Mouse (Mus musculus) midbrain, embryonic 15.5 days (tissue): Measurements from ENCODE around the gene Rpl4. TPM values are rescaled to one million over a fixed set of nuclear protein-coding genes. Genes with fewer than 3 reads are reported as not detected.
"Not testable (repeated sequence)": the region's sequence is repeated elsewhere in the genome, so short reads cannot be mapped to it uniquely, and the experiment has no call there.

ENCODE experiments used
- ATAC-seq: fragments of 200-750 bp; cut with Nextera tagmentation; replicated peaks from 2 replicates; pipeline ENCODE4 v1.8.0; 2017; ENCODE audit warnings: moderate TSS enrichment
- H3K27ac ChIP-seq: fragments of 300-500 bp; sonication (generic); 2 replicates; pipeline ENCODE4 v1.5.1; 2015; ENCODE audit warnings: mild to moderate bottlenecking, inconsistent platforms
- H3K27me3 ChIP-seq: fragments of 300-500 bp; sonication (generic); replicated peaks from 2 replicates; pipeline ENCODE4 v1.6.1; 2015; ENCODE audit warnings: inconsistent platforms
- H3K36me3 ChIP-seq: fragments of 300-500 bp; sonication (generic); replicated peaks from 2 replicates; pipeline ENCODE4 v1.6.1; 2015; ENCODE audit warnings: inconsistent platforms
- H3K4me1 ChIP-seq: fragments of 300-500 bp; sonication (generic); 2 replicates; pipeline ENCODE4 v1.6.1; 2015; ENCODE audit warnings: inconsistent platforms
- H3K4me2 ChIP-seq: fragments of 300-500 bp; sonication (generic); 2 replicates; pipeline ENCODE4 v1.6.1; 2015; ENCODE audit warnings: inconsistent platforms, mild to moderate bottlenecking, moderate library complexity
- H3K4me3 ChIP-seq: fragments of 300-500 bp; sonication (generic); 2 replicates; pipeline ENCODE4 v1.5.1; 2015; ENCODE audit warnings: mild to moderate bottlenecking, inconsistent platforms
- H3K9ac ChIP-seq: fragments of 300-500 bp; sonication (generic); 2 replicates; pipeline ENCODE4 v1.6.1; 2015; ENCODE audit warnings: mild to moderate bottlenecking, inconsistent platforms
- H3K9me3 ChIP-seq: fragments of 300-500 bp; sonication (generic); 2 replicates; pipeline ENCODE4 v1.6.1; 2016; ENCODE audit warnings: inconsistent platforms
- WGBS: fragments of 180-500 bp; shearing (Covaris S2); methylation state at CpG from one replicate; pipeline ENCODE4 v1.1.7; 2015; ENCODE audit warnings: mixed read lengths; 5-methylcytosine and 5-hydroxymethylcytosine counted together
- polyA plus RNA-seq: library from polyadenylated mRNA; unstranded; fragments of >200 nt; fragmentation: Nextera tagmentation; extraction: Ambion mirVana; gene quantifications from 2 replicates; pipeline ENCODE4 v1.2.1, GENCODE M21; 2015

The Rpl4 gene
- polyA plus RNA-seq, 1 experiment from 2014 or later = 543 TPM

DNA sequence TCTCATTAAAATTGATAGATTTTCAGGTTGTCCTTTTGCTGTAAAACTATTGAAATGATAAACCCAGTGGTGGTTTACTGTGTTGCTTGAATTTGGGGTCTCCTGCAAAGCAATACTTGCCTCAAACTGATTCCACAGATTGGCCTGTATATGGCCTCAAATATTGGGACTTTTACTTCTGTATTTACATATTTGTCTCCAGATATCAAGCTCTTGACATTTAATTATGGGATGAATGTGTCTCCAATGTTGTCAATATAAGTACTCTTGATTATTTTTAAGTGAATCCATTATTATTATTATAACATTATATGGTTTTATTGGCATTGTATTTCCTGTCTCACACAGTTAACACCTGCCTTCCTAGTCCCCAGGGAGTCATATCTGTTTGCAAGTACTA, 1.2 kb downstream of the Rpl4 start:
- Histone ChIP-seq H3K27me3 (no peaks in the 10 kb centered on the region), H3K36me3 (peaks cover 35% of the 10 kb centered on the region), H3K9me3 (no peaks in the 10 kb centered on the region), H3K4me2 (peak overlapping the region; percentile 82), H3K9ac (peak overlapping the region; percentile 81), H3K4me1 (peaks cover 28% of the 10 kb centered on the region), H3K4me3 (peak overlapping the region; percentile 79), H3K27ac (no peak overlapping the region)
- ATAC-seq = no peak

DNA sequence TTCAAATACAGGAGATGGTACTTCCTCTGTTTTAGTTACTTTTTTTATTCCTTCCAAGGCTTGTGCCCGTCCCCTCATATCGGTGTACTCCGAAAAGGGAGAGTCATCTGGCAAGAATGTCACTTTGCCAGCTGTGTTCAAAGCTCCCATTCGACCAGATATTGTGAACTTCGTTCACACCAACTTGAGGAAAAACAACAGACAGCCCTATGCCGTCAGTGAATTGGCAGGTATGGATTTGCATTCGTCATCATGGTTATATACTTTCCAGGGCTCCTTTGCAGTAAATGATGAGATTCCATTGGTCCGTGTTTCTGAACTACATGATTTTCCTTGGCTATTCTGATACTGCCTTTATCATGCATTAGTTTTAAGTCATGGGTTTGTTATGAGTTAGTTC, 1.6 kb downstream of the Rpl4 start:
- Histone ChIP-seq H3K36me3 (peaks cover 35% of the 10 kb centered on the region), H3K27me3 (no peaks in the 10 kb centered on the region), H3K27ac (no peak overlapping the region), H3K4me2 (peak overlapping the region; percentile 82), H3K4me1 (peaks cover 32% of the 10 kb centered on the region), H3K4me3 (peak overlapping the region; percentile 79; the same call in 1 of the 2 replicates), H3K9me3 (no peaks in the 10 kb centered on the region), H3K9ac (no peak overlapping the region)
- ATAC-seq = no peak
- WGBS = 78% methylated on average over 8 of the region's 8 CpGs

DNA sequence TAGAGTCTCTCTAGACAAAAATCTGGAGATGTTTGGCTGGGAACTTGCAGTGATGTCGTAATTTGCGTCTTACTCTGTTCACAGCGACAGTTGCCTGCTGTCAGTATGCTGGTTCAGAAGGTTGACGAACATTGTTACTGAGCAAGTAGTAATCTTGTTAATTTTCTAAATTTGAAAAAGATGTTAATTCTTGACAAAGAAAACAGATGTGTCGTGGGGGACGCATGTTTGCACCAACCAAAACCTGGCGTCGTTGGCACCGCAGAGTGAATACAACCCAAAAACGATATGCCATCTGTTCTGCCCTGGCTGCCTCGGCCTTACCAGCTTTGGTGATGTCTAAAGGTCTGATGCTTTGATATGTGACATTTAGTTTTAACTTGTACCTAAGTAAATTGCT, 2.2 kb downstream of the Rpl4 start:
- H3K4me1 ChIP-seq = peaks cover 37% of the 10 kb centered on the region
- no peaks in the 10 kb centered on the region for H3K27me3 ChIP-seq
- 93% methylated on average over 11 of the region's 11 CpGs for WGBS
- H3K4me2 ChIP-seq = no peak overlapping the region
- H3K9me3 ChIP-seq = no peaks in the 10 kb centered on the region
- H3K36me3 ChIP-seq = peaks cover 35% of the 10 kb centered on the region
- ATAC-seq = no peak
- H3K9ac ChIP-seq = no peak overlapping the region
- H3K27ac ChIP-seq = no peak overlapping the region
- H3K4me3 ChIP-seq = no peak overlapping the region

DNA sequence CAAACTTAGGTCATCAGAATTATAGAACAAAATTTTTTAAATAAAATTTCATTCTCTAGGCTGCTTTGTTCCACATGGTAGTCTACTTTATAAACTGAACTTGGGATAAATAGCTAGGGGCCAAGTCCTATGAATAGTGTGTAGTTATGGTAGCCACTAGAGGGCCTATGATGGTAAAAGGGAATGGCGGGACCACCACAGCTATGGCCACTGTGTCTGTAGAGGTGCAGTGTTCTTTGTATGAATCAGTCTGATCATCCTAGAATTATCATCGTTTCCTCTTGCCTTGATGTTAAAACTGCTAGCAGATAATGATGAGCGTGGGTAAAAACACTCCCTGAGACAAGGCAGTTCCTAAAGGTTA, 5.4 kb downstream of the Rpl4 start:
- H3K27me3 ChIP-seq = no peaks in the 10 kb centered on the region
- peak; percentile 75 for ATAC-seq
- peaks cover 29% of the 10 kb centered on the region for H3K4me1 ChIP-seq
- 42% methylated on average over 3 of the region's 3 CpGs for WGBS
- H3K4me2 ChIP-seq = peak overlapping the region; percentile 54
- H3K27ac ChIP-seq = peak overlapping the region; percentile 83
- peaks cover 48% of the 10 kb centered on the region for H3K36me3 ChIP-seq
- H3K4me3 ChIP-seq = peak overlapping the region; percentile 54
- no peak overlapping the region for H3K9ac ChIP-seq
- no peaks in the 10 kb centered on the region for H3K9me3 ChIP-seq

DNA sequence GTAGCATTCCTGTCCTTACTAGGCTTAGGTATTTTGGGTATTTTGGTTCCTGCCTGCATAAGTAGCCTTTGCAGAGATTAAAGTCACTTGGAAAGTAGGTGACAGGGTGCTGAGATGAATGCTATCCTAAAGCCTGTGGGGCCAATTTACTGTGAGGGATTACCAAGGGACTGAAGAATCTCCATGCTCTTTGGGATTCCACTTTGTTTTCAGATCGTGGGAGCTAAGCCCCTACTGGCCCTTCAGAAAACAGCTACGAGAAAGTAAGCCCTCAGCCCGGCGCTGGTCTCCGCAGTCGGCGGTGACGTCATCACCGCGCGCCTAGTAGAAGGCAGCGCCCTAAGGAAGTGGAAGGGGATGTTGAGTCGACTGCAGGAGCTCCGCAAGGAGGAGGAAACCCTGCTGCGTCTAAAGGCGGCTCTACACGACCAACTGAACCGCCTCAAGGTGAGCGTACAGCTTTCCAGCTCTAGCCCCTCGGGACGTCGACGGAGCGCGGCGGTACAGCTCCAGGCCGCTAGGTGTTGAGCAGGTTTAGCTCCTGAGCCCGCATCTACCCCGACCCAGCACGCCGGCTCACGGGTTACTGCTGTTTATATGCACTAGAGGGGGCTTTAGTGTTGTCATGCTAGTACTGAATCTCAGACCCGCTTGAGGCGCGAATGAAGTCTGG, 5.9 kb downstream of the Rpl4 start, which contains the start of gene Snapc5:
Gene Snapc5 (plus strand): TSS at position 301 of the 673 bp plus-strand sequence.
- ATAC-seq = peak; percentile 93

DNA sequence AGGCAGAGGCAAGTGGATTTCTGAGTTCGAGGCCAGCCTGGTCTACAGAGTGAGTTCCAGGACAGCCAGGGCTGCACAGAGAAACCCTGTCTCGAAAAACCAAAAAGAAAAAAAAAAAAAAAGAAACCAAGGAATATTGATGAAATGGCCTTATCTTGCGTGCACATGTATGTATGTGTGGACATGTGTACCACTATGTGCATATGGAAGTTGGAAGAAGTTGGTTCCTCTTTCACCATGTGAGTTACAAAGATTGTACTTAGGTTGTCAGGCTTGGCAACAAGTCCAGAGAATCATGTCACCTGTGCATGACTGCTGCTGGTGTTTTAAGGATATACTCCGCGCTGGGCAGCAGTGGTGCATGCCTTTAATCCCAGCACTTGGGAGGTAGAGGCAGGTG, 10.1 kb downstream of the Rpl4 start:
- not testable (repeated sequence) for H3K27me3 ChIP-seq, H3K9ac ChIP-seq, H3K27ac ChIP-seq, ATAC-seq, H3K9me3 ChIP-seq, H3K4me2 ChIP-seq, H3K4me3 ChIP-seq
- Histone ChIP-seq H3K4me1 (peaks cover 13% of the 10 kb centered on the region), H3K36me3 (peaks cover 16% of the 10 kb centered on the region)
- WGBS = 95% methylated on average over 5 of the region's 5 CpGs

More for the DNA sequence above, 5.9 kb downstream of the Rpl4 start, which contains the start of gene Snapc5:
- peak within 1 kb of the TSS; percentile 42 for H3K9ac ChIP-seq
- H3K27ac ChIP-seq = peak within 1 kb of the TSS; percentile 83
- H3K36me3 ChIP-seq = peaks cover 48% of the 10 kb centered on the region
- H3K9me3 ChIP-seq = no peaks in the 10 kb centered on the region
- no peaks in the 10 kb centered on the region for H3K27me3 ChIP-seq
- H3K4me1 ChIP-seq = peaks cover 26% of the 10 kb centered on the region
- peak within 1 kb of the TSS; percentile 54 for H3K4me3 ChIP-seq
- WGBS = under 1% methylated on average over 35 of the region's 35 CpGs
- peak within 1 kb of the TSS; percentile 54 for H3K4me2 ChIP-seq

DNA sequence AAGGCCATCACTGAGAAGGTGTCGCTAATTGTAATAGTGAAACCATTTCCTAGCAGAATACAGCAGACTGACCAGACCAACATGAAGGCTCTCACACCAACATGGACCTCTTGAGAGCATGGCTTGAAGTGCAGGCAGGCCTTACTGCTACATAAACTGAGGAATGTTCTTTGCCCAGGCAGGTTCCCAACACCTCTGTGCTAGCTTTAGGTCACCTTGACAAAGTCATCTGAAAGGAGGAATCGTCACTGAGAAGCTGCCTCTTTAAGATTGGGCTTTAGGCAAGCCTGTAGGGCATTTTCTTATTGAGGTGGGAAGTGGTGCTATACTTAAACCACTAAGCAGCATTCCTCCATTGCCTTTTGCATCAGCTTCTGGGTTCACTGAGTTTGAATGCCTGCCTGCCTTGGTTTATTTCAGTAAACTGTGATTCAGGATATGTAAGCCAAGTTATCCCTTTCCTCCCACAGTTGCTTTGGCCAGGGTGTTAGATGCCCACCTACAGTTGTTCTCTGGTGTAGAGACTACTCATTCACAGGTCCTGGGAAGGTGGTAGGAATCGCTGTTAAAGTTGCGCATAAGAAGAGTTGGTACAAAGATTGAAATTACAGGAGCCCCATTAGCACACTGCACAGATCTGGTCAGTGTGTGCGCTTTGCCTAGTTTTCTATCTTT, 11.1 kb downstream of the Rpl4 start:
- Histone ChIP-seq H3K4me3 (no peak overlapping the region), H3K9ac (no peak overlapping the region), H3K27ac (no peak overlapping the region), H3K9me3 (no peaks in the 10 kb centered on the region), H3K4me2 (no peak overlapping the region), H3K4me1 (peaks cover 9% of the 10 kb centered on the region), H3K36me3 (peaks cover 13% of the 10 kb centered on the region; the same call in 1 of the 2 replicates), H3K27me3 (no peaks in the 10 kb centered on the region)
- 94% methylated on average over 5 of the region's 5 CpGs for WGBS
- no peak for ATAC-seq

DNA sequence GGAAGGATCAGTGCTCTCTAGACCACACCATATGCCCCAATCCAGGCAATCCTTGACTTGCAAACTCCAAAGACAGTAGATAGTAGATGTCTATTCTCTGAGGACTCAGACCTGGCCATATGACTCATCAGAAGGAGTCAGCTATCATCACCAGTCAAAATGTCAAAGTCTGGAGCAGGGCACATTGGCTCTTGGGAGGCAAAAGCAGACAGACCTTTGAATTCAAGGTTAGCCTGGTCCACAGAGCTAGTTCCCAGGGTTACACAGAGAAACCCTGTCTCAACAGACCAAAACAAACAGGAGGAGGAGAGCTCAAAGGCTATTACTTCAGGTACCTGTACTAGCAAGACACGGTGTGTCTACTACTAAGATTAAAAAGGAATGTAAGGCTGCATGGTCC, 20.7 kb downstream of the Rpl4 start:
- Histone ChIP-seq H3K4me2 (no peak overlapping the region), H3K4me3 (no peak overlapping the region)

DNA sequence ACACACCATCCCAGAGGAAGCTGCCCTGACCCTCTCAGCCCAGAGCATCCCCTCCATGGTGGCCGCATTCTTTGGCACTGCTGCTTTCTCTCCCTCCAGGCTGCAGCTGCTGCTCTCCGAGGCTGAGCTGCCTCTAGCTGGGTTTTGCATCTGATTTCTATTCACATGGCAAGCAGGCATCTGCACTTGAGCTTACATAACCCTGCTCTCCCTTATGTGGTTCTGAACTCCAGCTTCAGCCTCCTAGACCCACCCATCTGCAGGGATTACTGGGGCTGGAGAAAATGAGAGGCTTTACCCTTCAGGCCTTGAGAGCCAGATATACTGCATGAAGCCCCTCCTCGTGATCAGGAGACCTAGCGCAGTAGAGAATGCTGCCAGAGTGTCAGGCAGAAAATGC, 22.4 kb downstream of the Rpl4 start:
- 74% methylated on average over 4 of the region's 4 CpGs for WGBS
- no peak for ATAC-seq
- Histone ChIP-seq H3K4me1 (no peaks in the 10 kb centered on the region), H3K4me3 (no peak overlapping the region), H3K9ac (no peak overlapping the region), H3K4me2 (no peak overlapping the region), H3K27ac (no peak overlapping the region), H3K9me3 (no peaks in the 10 kb centered on the region), H3K27me3 (no peaks in the 10 kb centered on the region), H3K36me3 (0 out of 2 replicates have a peak, but pooled peaks cover 5% of the 10 kb centered on the region)

More for the DNA sequence above, 20.7 kb downstream of the Rpl4 start:
- H3K4me1 ChIP-seq = no peaks in the 10 kb centered on the region
- no peak overlapping the region for H3K9ac ChIP-seq
- no peak for ATAC-seq
- 0 out of 2 replicates have a peak, but pooled peaks cover 5% of the 10 kb centered on the region for H3K36me3 ChIP-seq
- no peaks in the 10 kb centered on the region for H3K27me3 ChIP-seq
- H3K9me3 ChIP-seq = no peaks in the 10 kb centered on the region
- 96% methylated on average over 1 of the region's 1 CpGs for WGBS
- H3K27ac ChIP-seq = no peak overlapping the region

DNA sequence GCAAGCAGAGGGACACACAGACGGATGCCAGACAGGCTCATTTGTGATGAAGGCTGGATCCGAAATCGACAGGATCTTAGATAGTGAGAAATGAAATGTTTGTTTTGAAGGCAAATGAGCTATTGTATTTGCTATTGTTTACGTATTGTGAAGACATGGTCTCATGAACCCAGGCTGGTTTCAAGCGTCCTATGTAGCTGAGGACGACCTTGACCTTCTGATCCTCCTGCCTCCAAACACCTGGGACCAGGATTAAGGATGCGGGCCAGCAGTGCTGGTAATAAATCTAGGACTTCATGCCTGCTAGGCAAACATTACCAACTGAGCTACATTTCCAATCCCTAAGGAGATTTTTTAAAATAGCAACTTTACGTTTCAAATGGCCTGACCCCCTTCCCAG, 24.3 kb downstream of the Rpl4 start:
- H3K4me2 ChIP-seq = no peak overlapping the region
- ATAC-seq = no peak
- H3K27ac ChIP-seq = no peak overlapping the region
- H3K27me3 ChIP-seq = no peaks in the 10 kb centered on the region
- H3K4me3 ChIP-seq = no peak overlapping the region
- no peaks in the 10 kb centered on the region for H3K4me1 ChIP-seq
- 0 out of 2 replicates have a peak, but pooled peaks cover 5% of the 10 kb centered on the region for H3K36me3 ChIP-seq
- H3K9ac ChIP-seq = no peak overlapping the region
- no peaks in the 10 kb centered on the region for H3K9me3 ChIP-seq
- 90% methylated on average over 8 of the region's 8 CpGs for WGBS

DNA sequence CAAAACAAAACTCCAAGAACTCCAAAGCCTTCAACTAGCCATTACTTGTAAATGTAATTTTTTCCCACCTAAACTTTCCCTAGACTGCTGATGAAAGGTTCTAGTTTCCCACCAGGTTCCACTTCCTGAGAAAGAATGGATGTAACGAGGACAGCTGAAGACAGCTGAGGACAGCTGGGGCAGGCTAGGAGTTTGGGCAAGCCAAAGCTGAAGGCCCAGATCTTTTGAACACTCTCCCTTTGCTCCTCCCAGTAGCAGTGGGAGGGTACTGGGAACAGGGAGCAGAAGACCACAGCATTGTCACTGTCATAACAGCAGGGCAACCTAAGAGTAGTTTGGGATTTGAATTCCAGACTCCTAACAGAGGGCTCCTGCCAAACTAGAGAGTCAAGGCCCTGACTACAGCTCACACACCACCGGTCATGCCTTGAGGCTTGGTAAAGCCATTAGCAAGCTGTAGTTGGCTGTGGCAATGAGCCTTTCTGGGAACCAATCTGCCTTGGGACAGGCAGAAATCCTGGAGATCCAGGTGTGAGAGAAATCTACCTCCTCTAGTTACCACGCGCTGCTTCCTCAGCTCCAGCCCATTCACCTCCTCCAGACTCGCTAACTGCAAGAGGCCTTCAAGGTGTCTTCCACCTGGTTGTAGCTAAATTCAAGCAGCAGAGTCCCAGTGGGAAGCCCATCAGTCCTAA, 25.0 kb downstream of the Rpl4 start:
- H3K36me3 ChIP-seq = 0 out of 2 replicates have a peak, but pooled peaks cover 4% of the 10 kb centered on the region
- H3K27me3 ChIP-seq = no peaks in the 10 kb centered on the region
- no peaks in the 10 kb centered on the region for H3K9me3 ChIP-seq
- 94% methylated on average over 5 of the region's 5 CpGs for WGBS
- no peaks in the 10 kb centered on the region for H3K4me1 ChIP-seq
- H3K4me2 ChIP-seq = no peak overlapping the region
- no peak overlapping the region for H3K9ac ChIP-seq
- no peak overlapping the region for H3K27ac ChIP-seq
- no peak for ATAC-seq
- H3K4me3 ChIP-seq = no peak overlapping the region

DNA sequence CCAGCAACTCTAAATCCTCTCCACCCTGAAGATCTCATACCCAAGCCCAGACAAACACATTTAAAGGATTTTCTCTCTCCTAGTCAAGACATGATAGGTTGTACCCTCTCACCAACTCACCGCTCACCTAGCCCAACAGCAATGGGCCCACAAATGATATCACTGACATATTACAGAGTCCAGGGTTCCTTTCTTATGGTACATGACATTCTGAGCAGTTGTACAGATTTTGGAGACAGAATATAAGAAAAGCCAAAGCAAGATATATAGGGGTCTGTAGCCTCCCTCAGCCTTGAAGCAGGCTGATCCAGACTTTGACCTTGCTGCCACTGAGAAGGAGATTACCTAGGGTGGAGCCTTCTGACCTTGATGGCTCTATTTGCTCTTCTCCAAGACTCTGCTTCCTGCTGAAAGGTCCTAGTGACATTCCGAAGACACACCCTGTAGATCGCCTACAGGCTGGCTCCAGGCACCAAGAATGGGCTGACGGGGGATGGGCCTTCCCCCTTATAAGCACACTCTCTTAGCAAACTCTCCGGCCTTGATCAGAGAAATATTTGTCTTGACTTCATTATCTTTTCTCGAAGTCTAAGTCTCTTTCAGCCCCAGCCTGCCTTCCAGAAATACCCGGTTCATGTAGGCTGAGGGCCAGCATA, 25.7 kb downstream of the Rpl4 start:
- H3K9me3 ChIP-seq, ATAC-seq, H3K9ac ChIP-seq, H3K4me1 ChIP-seq, H3K27me3 ChIP-seq, H3K27ac ChIP-seq, H3K4me2 ChIP-seq, H3K36me3 ChIP-seq, H3K4me3 ChIP-seq: not testable (repeated sequence)
- WGBS = 89% methylated on average over 7 of the region's 7 CpGs
